Mouse (Mus musculus): Measurements from ENCODE around the gene Defa23. TPM values are rescaled to one million over a fixed set of nuclear protein-coding genes. Genes with fewer than 3 reads are reported as not detected.
"Not testable (repeated sequence)": the region's sequence is repeated elsewhere in the genome, so short reads cannot be mapped to it uniquely, and the experiment has no call there.

Defa23 gene
- not detected in 2 replicates for polyA plus RNA-seq (2015; fragmentation: Nextera tagmentation; extraction: Ambion mirVana)

GRCm38 (mm10) chr8:21054747-21055146, at the start of gene Defa23:
Gene Defa23 (plus strand): TSS chr8:21055047.
- H3K4me3 ChIP-seq (replicated peaks); ATAC-seq (replicated peaks; ENCODE audit: low FRiP score); H3K27ac ChIP-seq; H3K4me2 ChIP-seq; H3K9ac ChIP-seq; H3K9me3 ChIP-seq (replicated peaks); H3K4me1 ChIP-seq; H3K36me3 ChIP-seq; H3K27me3 ChIP-seq: not testable (repeated sequence)
- no CpG with 5 or more reads among the region's 1 CpGs for WGBS

- 38% methylated on average over 1 of the region's 1 CpGs for WGBS
- no peak for ATAC-seq (replicated peaks; ENCODE audit: low FRiP score)
- Histone ChIP-seq H3K4me2 (no peak overlapping the region), H3K4me1 (no peaks in the 10 kb centered on the region), H3K9me3 (replicated peaks) (0 out of 2 replicates have a peak, but pooled peaks cover 5% of the 10 kb centered on the region), H3K27ac (no peak overlapping the region), H3K9ac (no peak overlapping the region), H3K36me3 (no peaks in the 10 kb centered on the region), H3K4me3 (replicated peaks) (no peak overlapping the region), H3K27me3 (no peaks in the 10 kb centered on the region)
These were observed 48.0 kb upstream of the Defa23 start for GRCm38 (mm10) chr8:21006801-21007200.

- not testable (repeated sequence) for ATAC-seq (replicated peaks; ENCODE audit: low FRiP score); H3K9ac ChIP-seq; H3K36me3 ChIP-seq; H3K4me2 ChIP-seq; H3K27ac ChIP-seq; H3K4me3 ChIP-seq (replicated peaks); H3K4me1 ChIP-seq; H3K9me3 ChIP-seq (replicated peaks); H3K27me3 ChIP-seq
- 54% methylated on average over 6 of the region's 6 CpGs for WGBS
These were observed 46.3 kb upstream of the Defa23 start for GRCm38 (mm10) chr8:21008578-21008977.

- H3K4me1 ChIP-seq; H3K4me2 ChIP-seq; H3K9me3 ChIP-seq (replicated peaks); H3K27ac ChIP-seq; H3K36me3 ChIP-seq; H3K4me3 ChIP-seq (replicated peaks); H3K27me3 ChIP-seq; H3K9ac ChIP-seq; ATAC-seq (replicated peaks; ENCODE audit: low FRiP score): not testable (repeated sequence)
- WGBS: 81% methylated on average over 1 of the region's 1 CpGs
These were observed 44.3 kb upstream of the Defa23 start for GRCm38 (mm10) chr8:21010548-21010947.

GRCm38 (mm10) chr8:21025245-21025644, 29.6 kb upstream of the Defa23 start, which contains the start of gene Defa21:
Gene Defa21 (plus strand): TSS chr8:21025545.
- not testable (repeated sequence) for H3K9me3 ChIP-seq (replicated peaks); H3K4me2 ChIP-seq; H3K9ac ChIP-seq; H3K27me3 ChIP-seq; H3K4me3 ChIP-seq (replicated peaks); H3K4me1 ChIP-seq; H3K27ac ChIP-seq; H3K36me3 ChIP-seq; ATAC-seq (replicated peaks; ENCODE audit: low FRiP score)
- WGBS: no CpG with 5 or more reads among the region's 1 CpGs

GRCm38 (mm10) chr8:21064738-21065137, 9.9 kb downstream of the Defa23 start, which contains the start of gene Defa35:
Gene Defa35 (plus strand): TSS chr8:21065038.
- H3K4me1 ChIP-seq; H3K27ac ChIP-seq; H3K4me3 ChIP-seq (replicated peaks); ATAC-seq (replicated peaks; ENCODE audit: low FRiP score); H3K9ac ChIP-seq; H3K9me3 ChIP-seq (replicated peaks); H3K27me3 ChIP-seq; H3K36me3 ChIP-seq; H3K4me2 ChIP-seq: not testable (repeated sequence)
- WGBS: 76% methylated on average over 1 of the region's 1 CpGs

GRCm38 (mm10) chr8:21084142-21084541, 29.3 kb downstream of the Defa23 start, which contains the start of gene Defa25:
Gene Defa25 (plus strand): TSS chr8:21084442.
- H3K9ac ChIP-seq; H3K27me3 ChIP-seq; H3K27ac ChIP-seq; H3K4me2 ChIP-seq; H3K36me3 ChIP-seq; ATAC-seq (replicated peaks; ENCODE audit: low FRiP score); H3K4me1 ChIP-seq; H3K4me3 ChIP-seq (replicated peaks); H3K9me3 ChIP-seq (replicated peaks): not testable (repeated sequence)

GRCm38 (mm10) chr8:21093106-21093505, 38.3 kb downstream of the Defa23 start:
- H3K9me3 ChIP-seq (replicated peaks): no peaks in the 10 kb centered on the region
- H3K4me2 ChIP-seq: no peak overlapping the region
- H3K9ac ChIP-seq: no peak overlapping the region
- H3K36me3 ChIP-seq: no peaks in the 10 kb centered on the region
- no peak overlapping the region for H3K27ac ChIP-seq
- no peaks in the 10 kb centered on the region for H3K27me3 ChIP-seq
- H3K4me3 ChIP-seq (replicated peaks): no peak overlapping the region
- ATAC-seq (replicated peaks; ENCODE audit: low FRiP score): no peak
- WGBS: 38% methylated on average over 4 of the region's 4 CpGs
- H3K4me1 ChIP-seq: no peaks in the 10 kb centered on the region

- H3K9ac ChIP-seq; H3K4me1 ChIP-seq; H3K27ac ChIP-seq; ATAC-seq (replicated peaks; ENCODE audit: low FRiP score); H3K9me3 ChIP-seq (replicated peaks); H3K27me3 ChIP-seq; H3K4me2 ChIP-seq; H3K4me3 ChIP-seq (replicated peaks); H3K36me3 ChIP-seq: not testable (repeated sequence)
- 50% methylated on average over 1 of the region's 2 CpGs for WGBS
These were observed 41.1 kb downstream of the Defa23 start, which contains the start of gene Gm14851 for GRCm38 (mm10) chr8:21095950-21096349. Gene Gm14851 (minus strand): TSS chr8:21096050.

Other genes starting within 250 kb of the Defa23 start
- gene Defb33, start 162.4 kb upstream of the Defa23 start, polyA plus RNA-seq (2015; fragmentation: Nextera tagmentation; extraction: Ambion mirVana): not detected in 2 replicates
- not detected in 2 replicates for gene Gm15056, start 152.4 kb upstream of the Defa23 start, polyA plus RNA-seq (2015; fragmentation: Nextera tagmentation; extraction: Ambion mirVana)
- gene Gm6040, start 133.0 kb upstream of the Defa23 start, polyA plus RNA-seq (2015; fragmentation: Nextera tagmentation; extraction: Ambion mirVana): not detected in 2 replicates
- not detected in 2 replicates for gene AY761185, start 110.3 kb upstream of the Defa23 start, polyA plus RNA-seq (2015; fragmentation: Nextera tagmentation; extraction: Ambion mirVana)
- not detected in 2 replicates for gene Defa21, start 29.5 kb upstream of the Defa23 start, polyA plus RNA-seq (2015; fragmentation: Nextera tagmentation; extraction: Ambion mirVana)
- not detected in 2 replicates for gene Defa35, start 10.0 kb downstream of the Defa23 start, polyA plus RNA-seq (2015; fragmentation: Nextera tagmentation; extraction: Ambion mirVana)
- not detected in 2 replicates for gene Defa25, start 29.4 kb downstream of the Defa23 start, polyA plus RNA-seq (2015; fragmentation: Nextera tagmentation; extraction: Ambion mirVana)
- gene Gm14851, start 41.0 kb downstream of the Defa23 start, polyA plus RNA-seq (2015; fragmentation: Nextera tagmentation; extraction: Ambion mirVana): not detected in 2 replicates
- not detected in 2 replicates for gene Defa30, start 79.6 kb downstream of the Defa23 start, polyA plus RNA-seq (2015; fragmentation: Nextera tagmentation; extraction: Ambion mirVana)
- gene Defa22, start 107.2 kb downstream of the Defa23 start, polyA plus RNA-seq (2015; fragmentation: Nextera tagmentation; extraction: Ambion mirVana): not detected in 2 replicates
- gene Defa31, start 136.6 kb downstream of the Defa23 start, polyA plus RNA-seq (2015; fragmentation: Nextera tagmentation; extraction: Ambion mirVana): not detected in 2 replicates
- gene Gm15293, start 146.5 kb downstream of the Defa23 start, polyA plus RNA-seq (2015; fragmentation: Nextera tagmentation; extraction: Ambion mirVana): not detected in 2 replicates
- not detected in 2 replicates for gene Gm15292, start 194.7 kb downstream of the Defa23 start, polyA plus RNA-seq (2015; fragmentation: Nextera tagmentation; extraction: Ambion mirVana)